Mouse (Mus musculus): ENCODE results near the gene Cfap100. TPM values are rescaled to one million over a fixed set of nuclear protein-coding genes. Genes with fewer than 3 reads are reported as not detected.

The Cfap100 gene
- total and polyA plus RNA-seq, 2 experiments from 2014 or later: 3.4 to 4.9 TPM

DNA sequence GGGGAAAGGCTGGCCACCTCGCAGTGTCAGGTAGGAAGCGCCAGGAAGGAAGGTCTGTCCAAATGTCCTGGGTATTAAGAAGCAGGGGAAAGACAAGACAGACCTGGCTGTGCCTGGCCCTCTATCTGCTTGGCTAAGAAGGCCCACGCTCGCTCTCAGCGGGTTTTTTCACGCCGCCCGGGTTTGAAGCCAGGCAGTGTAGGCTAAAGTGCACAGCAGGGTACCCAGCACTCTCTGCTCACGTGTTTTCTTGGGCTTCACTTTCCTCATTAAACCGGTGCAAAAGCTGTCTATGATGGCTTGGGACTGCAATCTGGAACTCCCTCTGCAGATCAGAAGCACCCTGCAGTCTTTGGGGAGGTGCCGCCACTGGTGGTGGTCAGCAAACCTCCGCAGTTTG lies 33.2 kb upstream of the Cfap100 start:
- H3K36me3 ChIP-seq (ENCODE audit: insufficient read depth): no peaks in the 10 kb centered on the region
- WGBS: 18% methylated on average over 12 of the region's 12 CpGs

DNA sequence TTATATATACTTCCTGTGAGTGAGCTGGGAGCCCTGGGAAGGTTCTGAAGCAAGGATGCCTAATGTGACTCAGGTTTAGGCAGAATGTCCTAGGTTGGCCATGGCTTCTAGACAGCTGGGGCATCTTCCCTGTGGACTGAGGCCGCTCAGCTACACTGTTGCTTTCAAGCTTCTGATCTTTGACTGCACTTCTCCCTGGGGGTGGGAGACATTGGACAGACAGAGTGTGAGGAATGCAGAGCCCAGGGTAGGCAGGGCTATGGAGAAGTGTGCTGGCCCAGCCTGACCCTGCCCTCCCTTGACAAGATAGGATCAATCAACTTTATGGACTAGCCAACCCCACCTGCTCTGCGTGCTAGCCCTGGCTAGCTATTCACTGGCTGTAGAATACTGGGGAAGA lies 32.6 kb upstream of the Cfap100 start:
- H3K9ac ChIP-seq: no peak overlapping the region
- H3K4me2 ChIP-seq (ENCODE audit: low read depth): no peak overlapping the region
- no peak for ATAC-seq
- peaks cover 5% of the 10 kb centered on the region; the same call in 1 of the 2 replicates for H3K27me3 ChIP-seq (ENCODE audit: insufficient read depth, low read length)
- H3K27ac ChIP-seq (ENCODE audit: low read depth, low read length): no peak overlapping the region
- no peaks in the 10 kb centered on the region for H3K9me3 ChIP-seq (ENCODE audit: low read length)
- no peaks in the 10 kb centered on the region for H3K36me3 ChIP-seq (ENCODE audit: insufficient read depth)
- no peak overlapping the region for H3K4me3 ChIP-seq (ENCODE audit: low read depth, low read length)
- 0 out of 2 replicates have a peak, but pooled peaks cover 10% of the 10 kb centered on the region for H3K4me1 ChIP-seq (ENCODE audit: insufficient read depth)
- 70% methylated on average over 2 of the region's 2 CpGs for WGBS
- DNase-seq: no peak
- TF ChIP-seq CTCF (IDR thresholded peaks at IDR 0.05; ENCODE audit: low read depth): no peak

More for the DNA sequence above, 33.2 kb upstream of the Cfap100 start:
- peak overlapping the region; percentile 63 for H3K4me3 ChIP-seq (ENCODE audit: low read depth, low read length)
- peaks cover 5% of the 10 kb centered on the region; the same call in 1 of the 2 replicates for H3K27me3 ChIP-seq (ENCODE audit: insufficient read depth, low read length)
- H3K9ac ChIP-seq: peak overlapping the region; percentile 72; the same call in 1 of the 2 replicates
- 0 out of 2 replicates have a peak, but pooled peaks have one; percentile 2 for TF ChIP-seq CTCF (IDR thresholded peaks at IDR 0.05; ENCODE audit: low read depth)
- H3K27ac ChIP-seq (ENCODE audit: low read depth, low read length): no peak overlapping the region
- ATAC-seq (peak; percentile 2; the same call in 1 of the 2 replicates), DNase-seq (no peak)
- H3K4me1 ChIP-seq (ENCODE audit: insufficient read depth): 0 out of 2 replicates have a peak, but pooled peaks cover 10% of the 10 kb centered on the region
- H3K9me3 ChIP-seq (ENCODE audit: low read length): no peaks in the 10 kb centered on the region
- H3K4me2 ChIP-seq (ENCODE audit: low read depth): peak overlapping the region; percentile 98

- Histone ChIP-seq H3K27ac (ENCODE audit: low read depth, low read length) (no peak overlapping the region), H3K36me3 (ENCODE audit: insufficient read depth) (no peaks in the 10 kb centered on the region), H3K4me2 (ENCODE audit: low read depth) (no peak overlapping the region), H3K9ac (no peak overlapping the region), H3K27me3 (ENCODE audit: insufficient read depth, low read length) (peaks cover 5% of the 10 kb centered on the region; the same call in 1 of the 2 replicates), H3K9me3 (ENCODE audit: low read length) (no peaks in the 10 kb centered on the region), H3K4me1 (ENCODE audit: insufficient read depth) (no peaks in the 10 kb centered on the region), H3K4me3 (ENCODE audit: low read depth, low read length) (no peak overlapping the region)
- ATAC-seq: no peak
- no peak for TF ChIP-seq CTCF (IDR thresholded peaks at IDR 0.05; ENCODE audit: low read depth)
- WGBS: 59% methylated on average over 2 of the region's 2 CpGs
- no peak for DNase-seq
These were observed 28.8 kb upstream of the Cfap100 start for GRCm38 (mm10) chr6:90457421-90457820.

- Histone ChIP-seq H3K4me2 (ENCODE audit: low read depth) (no peak overlapping the region), H3K27me3 (ENCODE audit: insufficient read depth, low read length) (no peaks in the 10 kb centered on the region), H3K9me3 (ENCODE audit: low read length) (no peaks in the 10 kb centered on the region), H3K9ac (no peak overlapping the region), H3K27ac (ENCODE audit: low read depth, low read length) (no peak overlapping the region), H3K4me3 (ENCODE audit: low read depth, low read length) (no peak overlapping the region), H3K4me1 (ENCODE audit: insufficient read depth) (no peaks in the 10 kb centered on the region), H3K36me3 (ENCODE audit: insufficient read depth) (no peaks in the 10 kb centered on the region)
- WGBS: 81% methylated on average over 5 of the region's 5 CpGs
- ATAC-seq (no peak), DNase-seq (no peak)
- TF ChIP-seq CTCF (IDR thresholded peaks at IDR 0.05; ENCODE audit: low read depth): no peak
These were observed 25.2 kb upstream of the Cfap100 start for GRCm38 (mm10) chr6:90453751-90454150.

- Histone ChIP-seq H3K9ac (no peak overlapping the region), H3K4me1 (ENCODE audit: insufficient read depth) (no peaks in the 10 kb centered on the region), H3K4me2 (ENCODE audit: low read depth) (no peak overlapping the region), H3K27me3 (ENCODE audit: insufficient read depth, low read length) (no peaks in the 10 kb centered on the region), H3K27ac (ENCODE audit: low read depth, low read length) (no peak overlapping the region), H3K4me3 (ENCODE audit: low read depth, low read length) (no peak overlapping the region), H3K36me3 (ENCODE audit: insufficient read depth) (no peaks in the 10 kb centered on the region), H3K9me3 (ENCODE audit: low read length) (no peaks in the 10 kb centered on the region)
- DNase-seq (no peak), ATAC-seq (no peak)
- no peak for TF ChIP-seq CTCF (IDR thresholded peaks at IDR 0.05; ENCODE audit: low read depth)
These were observed 24.0 kb upstream of the Cfap100 start for GRCm38 (mm10) chr6:90452603-90453002.

- WGBS: 89% methylated on average over 5 of the region's 5 CpGs
- Histone ChIP-seq H3K9me3 (ENCODE audit: low read length) (no peaks in the 10 kb centered on the region), H3K36me3 (ENCODE audit: insufficient read depth) (no peaks in the 10 kb centered on the region), H3K9ac (no peak overlapping the region), H3K4me1 (ENCODE audit: insufficient read depth) (no peaks in the 10 kb centered on the region), H3K4me2 (ENCODE audit: low read depth) (no peak overlapping the region), H3K27ac (ENCODE audit: low read depth, low read length) (no peak overlapping the region), H3K4me3 (ENCODE audit: low read depth, low read length) (no peak overlapping the region), H3K27me3 (ENCODE audit: insufficient read depth, low read length) (no peaks in the 10 kb centered on the region)
- no peak for DNase-seq
- no peak for TF ChIP-seq CTCF (IDR thresholded peaks at IDR 0.05; ENCODE audit: low read depth)
- ATAC-seq: no peak
These were observed 22.9 kb upstream of the Cfap100 start for GRCm38 (mm10) chr6:90451512-90451911.

DNA sequence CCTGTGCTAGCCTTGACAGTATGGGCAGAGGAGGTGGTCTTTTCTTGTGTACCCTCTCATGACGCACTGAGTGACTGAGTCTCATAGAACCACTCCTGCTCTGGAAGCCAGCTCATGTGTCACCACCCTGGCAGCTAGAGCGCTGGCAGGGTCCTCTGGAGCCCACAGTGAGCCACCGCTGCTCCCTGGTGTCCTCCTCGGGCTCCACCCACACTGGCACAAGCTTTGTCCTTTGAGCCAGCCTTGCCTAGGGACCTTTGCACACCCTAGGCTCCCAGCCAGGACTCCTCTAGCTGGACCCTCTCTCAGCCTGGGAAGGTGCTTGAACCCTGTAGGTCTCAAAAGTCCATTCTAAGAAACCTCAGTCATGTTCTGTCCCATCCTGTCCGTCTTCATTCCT lies 22.1 kb upstream of the Cfap100 start:
- no peaks in the 10 kb centered on the region for H3K4me1 ChIP-seq (ENCODE audit: insufficient read depth)
- no peaks in the 10 kb centered on the region for H3K9me3 ChIP-seq (ENCODE audit: low read length)
- WGBS: 47% methylated on average over 5 of the region's 5 CpGs
- H3K27ac ChIP-seq (ENCODE audit: low read depth, low read length): no peak overlapping the region
- no peak overlapping the region for H3K9ac ChIP-seq
- TF ChIP-seq CTCF (IDR thresholded peaks at IDR 0.05; ENCODE audit: low read depth): no peak
- peak; percentile 88 for ATAC-seq
- no peak overlapping the region for H3K4me2 ChIP-seq (ENCODE audit: low read depth)
- no peaks in the 10 kb centered on the region for H3K36me3 ChIP-seq (ENCODE audit: insufficient read depth)
- no peak overlapping the region for H3K4me3 ChIP-seq (ENCODE audit: low read depth, low read length)
- peak; percentile 35 for DNase-seq
- H3K27me3 ChIP-seq (ENCODE audit: insufficient read depth, low read length): no peaks in the 10 kb centered on the region

Measured in forebrain, postnatal 0 days (tissue).